Mouse (Mus musculus) limb, embryonic 13.5 days (tissue): Measurements from ENCODE around the gene Spast. TPM values are rescaled to one million over a fixed set of nuclear protein-coding genes. Genes with fewer than 3 reads are reported as not detected.

Experiments
- polyA plus RNA-seq: library from polyadenylated mRNA; unstranded; fragments of >200 nt; fragmentation: Nextera tagmentation; extraction: Ambion mirVana; gene quantifications from 2 replicates; pipeline ENCODE4 v1.2.1, GENCODE M21; 2015

Spast gene
- polyA plus RNA-seq, 1 experiment from 2014 or later = 17.7 TPM

Other genes with a start within 250 kb of the Spast start
- gene Memo1, start 43.5 kb upstream of the Spast start, polyA plus RNA-seq = 79.4 and 83.0 TPM in 2 replicates
- gene Dpy30, start 15.0 kb upstream of the Spast start, polyA plus RNA-seq = 223 and 240 TPM in 2 replicates
- gene Slc30a6, start 56.6 kb downstream of the Spast start, polyA plus RNA-seq = 43.3 TPM in 2 replicates
- gene Nlrc4, start 120.2 kb downstream of the Spast start, polyA plus RNA-seq = 0.34 and 0.37 TPM in 2 replicates
- 50.9 and 51.5 TPM in 2 replicates for gene Yipf4, start 150.5 kb downstream of the Spast start, polyA plus RNA-seq
- gene Birc6, start 189.3 kb downstream of the Spast start, polyA plus RNA-seq = 104 and 113 TPM in 2 replicates